Mouse (Mus musculus): ENCODE data around the gene Ache. TPM values are rescaled to one million over a fixed set of nuclear protein-coding genes. Genes with fewer than 3 reads are reported as not detected.

The Ache gene
- polyA plus RNA-seq (2012; rRNA removed) = 16.9 and 25.6 TPM in 2 replicates

GRCm38 (mm10) chr5:137287032-137287952 is at the start of gene Ache:
Gene Ache (plus strand): TSS chr5:137287519.

DNA sequence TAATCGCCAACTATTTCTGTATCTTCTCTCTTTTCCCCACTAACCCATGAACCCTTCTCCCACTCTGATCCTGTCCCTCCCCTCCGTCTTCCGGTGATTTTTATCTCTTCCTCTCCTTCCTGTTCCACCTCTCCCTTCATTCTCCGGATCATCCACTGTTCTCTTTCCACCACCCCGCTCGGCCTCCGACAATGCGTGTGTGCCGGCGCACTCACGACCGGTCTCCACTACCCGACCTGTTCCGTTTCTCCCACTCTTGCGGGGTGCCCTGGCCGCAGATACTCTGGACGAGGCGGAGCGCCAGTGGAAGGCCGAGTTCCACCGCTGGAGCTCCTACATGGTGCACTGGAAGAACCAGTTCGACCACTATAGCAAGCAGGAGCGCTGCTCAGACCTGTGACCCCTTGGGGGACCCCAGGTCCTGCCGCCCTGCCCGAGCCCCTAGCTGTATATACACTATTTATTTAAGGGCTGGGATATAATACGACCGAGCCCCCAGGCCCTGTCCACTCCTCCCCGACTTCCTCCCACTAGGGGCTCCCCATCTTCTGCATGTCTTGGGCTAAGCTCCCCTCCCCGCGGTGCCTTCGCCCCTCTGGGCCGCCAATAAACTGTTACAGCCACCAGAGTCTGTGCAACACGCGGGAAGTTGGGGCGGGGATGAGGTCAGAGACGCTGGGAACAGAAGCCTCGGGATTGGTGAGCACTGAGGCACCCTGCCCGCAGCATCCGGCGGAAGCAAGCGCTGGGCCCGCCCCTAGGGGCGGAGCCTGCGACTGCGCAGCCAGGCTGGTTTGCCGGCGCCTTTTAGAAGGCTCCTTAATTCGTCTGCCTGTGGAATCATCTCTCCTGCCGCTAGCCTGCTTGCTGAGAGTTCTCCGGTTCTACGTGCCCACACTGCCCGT is 6.8 kb downstream of the Ache start, which contains the start of gene Ufsp1:
Ufsp1 (plus strand) TSS at position 791 of the 905 bp plus-strand sequence.

GRCm38 (mm10) chr5:137307071-137307912 is 20.0 kb downstream of the Ache start, which contains the start of gene Srrt:
Gene Srrt (minus strand): TSS chr5:137307674.

DNA sequence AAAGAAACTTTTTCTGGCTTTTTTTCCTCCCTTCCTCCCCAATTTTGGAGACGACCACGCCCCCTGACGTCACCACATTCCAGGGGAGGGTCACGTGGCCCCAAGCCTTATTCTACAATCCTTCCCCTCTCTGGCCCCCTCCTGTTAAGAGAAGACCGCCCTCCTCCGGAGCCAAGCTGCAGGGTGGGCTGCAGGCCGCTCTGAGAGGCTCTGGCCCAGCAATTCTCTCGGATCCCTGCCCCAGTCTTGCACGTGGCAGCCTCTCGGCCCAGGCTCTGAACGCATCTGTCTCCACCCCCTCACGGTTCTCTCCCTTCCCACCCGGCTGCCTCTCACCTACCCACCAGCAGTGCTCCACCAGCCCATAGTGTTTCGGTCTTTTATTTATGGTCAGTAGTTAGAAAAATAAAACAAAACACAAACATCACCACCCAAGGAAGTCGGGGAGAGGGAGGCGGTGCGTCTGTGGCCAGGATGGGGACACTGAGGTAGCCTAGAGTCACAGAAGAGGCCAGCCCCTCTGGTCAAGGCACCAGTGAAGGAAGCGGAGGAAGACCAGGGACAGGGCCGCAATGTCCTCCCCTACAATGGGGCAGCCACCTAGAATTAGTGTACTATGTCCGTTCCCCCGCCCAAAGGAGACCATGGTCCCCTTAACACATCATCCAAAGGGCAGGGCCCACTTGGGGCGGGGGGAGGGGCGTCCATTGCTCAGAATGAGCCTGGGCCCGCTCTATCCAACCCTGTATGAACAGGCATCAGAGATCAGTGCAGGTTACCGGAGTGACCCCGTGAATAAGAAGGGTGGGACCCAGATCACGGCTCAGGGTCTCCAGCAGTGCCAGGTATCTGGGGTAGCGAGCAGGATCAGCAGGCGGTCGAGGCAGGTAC is 27.1 kb downstream of the Ache start, which contains the start of gene Trip6:
Trip6 (minus strand) TSS at position 212 of the 891 bp plus-strand sequence.

GRCm38 (mm10) chr5:137333512-137334174 is 46.3 kb downstream of the Ache start, which contains the start of gene Slc12a9:
Gene Slc12a9 (minus strand): TSS chr5:137333597.

Other genes with a start within 250 kb of the Ache start
- gene Ap1s1, start 241.4 kb upstream of the Ache start, polyA plus RNA-seq (2012; rRNA removed) = 178 and 202 TPM in 2 replicates
- 2.2 and 3.3 TPM in 2 replicates for gene Serpine1, start 215.3 kb upstream of the Ache start, polyA plus RNA-seq (2012; rRNA removed)
- 1.8 TPM in 2 replicates for gene Trim56, start 171.3 kb upstream of the Ache start, polyA plus RNA-seq (2012; rRNA removed)
- not detected in 2 replicates for gene Muc3, start 138.2 kb upstream of the Ache start, polyA plus RNA-seq (2012; rRNA removed)
- 0.80 and 1.2 TPM in 2 replicates for gene Muc3a, start 75.1 kb upstream of the Ache start, polyA plus RNA-seq (2012; rRNA removed)
- gene Ufsp1, start 7.1 kb downstream of the Ache start, polyA plus RNA-seq (2012; rRNA removed) = 10.2 and 11.9 TPM in 2 replicates
- gene Srrt, start 20.2 kb downstream of the Ache start, polyA plus RNA-seq (2012; rRNA removed) = 270 and 293 TPM in 2 replicates
- 30.8 and 46.3 TPM in 2 replicates for gene Trip6, start 26.9 kb downstream of the Ache start, polyA plus RNA-seq (2012; rRNA removed)
- gene Slc12a9, start 46.1 kb downstream of the Ache start, polyA plus RNA-seq (2012; rRNA removed) = 27.5 and 30.6 TPM in 2 replicates
- 17.8 and 30.7 TPM in 2 replicates for gene Ephb4, start 62.6 kb downstream of the Ache start, polyA plus RNA-seq (2012; rRNA removed)
- 0.26 and 0.64 TPM in 2 replicates for gene Zan, start 189.5 kb downstream of the Ache start, polyA plus RNA-seq (2012; rRNA removed)
- 63.7 and 67.0 TPM in 2 replicates for gene Pop7, start 215.0 kb downstream of the Ache start, polyA plus RNA-seq (2012; rRNA removed)
- 56.8 and 62.1 TPM in 2 replicates for gene Gigyf1, start 231.0 kb downstream of the Ache start, polyA plus RNA-seq (2012; rRNA removed)
- gene Epo, start 245.7 kb downstream of the Ache start, polyA plus RNA-seq (2012; rRNA removed) = not detected in 2 replicates
- 859 and 883 TPM in 2 replicates for gene Gnb2, start 246.0 kb downstream of the Ache start, polyA plus RNA-seq (2012; rRNA removed)